Mouse (Mus musculus) thymus, adult 2 months (tissue): ENCODE data around the gene Fcgr1.

Experiments used
- CTCF ChIP-seq: fragments of 200-500 bp; IDR thresholded peaks from 2 replicates; pipeline ENCODE4 v1.5.1; 2012; ENCODE audit warnings: mild to moderate bottlenecking, control low read depth, low read length, moderate library complexity, borderline replicate concordance; ENCODE audit not compliant: control insufficient read depth, poor library complexity, insufficient read depth; ENCODE audit errors: extremely low read depth
- POLR2A ChIP-seq: fragments of 200-500 bp; IDR thresholded peaks from 2 replicates; pipeline ENCODE4 v1.6.1; 2012; ENCODE audit warnings: mild to moderate bottlenecking, low read length, control low read depth, moderate library complexity; ENCODE audit not compliant: control insufficient read depth, poor library complexity, insufficient read depth; ENCODE audit errors: extremely low read depth

DNA sequence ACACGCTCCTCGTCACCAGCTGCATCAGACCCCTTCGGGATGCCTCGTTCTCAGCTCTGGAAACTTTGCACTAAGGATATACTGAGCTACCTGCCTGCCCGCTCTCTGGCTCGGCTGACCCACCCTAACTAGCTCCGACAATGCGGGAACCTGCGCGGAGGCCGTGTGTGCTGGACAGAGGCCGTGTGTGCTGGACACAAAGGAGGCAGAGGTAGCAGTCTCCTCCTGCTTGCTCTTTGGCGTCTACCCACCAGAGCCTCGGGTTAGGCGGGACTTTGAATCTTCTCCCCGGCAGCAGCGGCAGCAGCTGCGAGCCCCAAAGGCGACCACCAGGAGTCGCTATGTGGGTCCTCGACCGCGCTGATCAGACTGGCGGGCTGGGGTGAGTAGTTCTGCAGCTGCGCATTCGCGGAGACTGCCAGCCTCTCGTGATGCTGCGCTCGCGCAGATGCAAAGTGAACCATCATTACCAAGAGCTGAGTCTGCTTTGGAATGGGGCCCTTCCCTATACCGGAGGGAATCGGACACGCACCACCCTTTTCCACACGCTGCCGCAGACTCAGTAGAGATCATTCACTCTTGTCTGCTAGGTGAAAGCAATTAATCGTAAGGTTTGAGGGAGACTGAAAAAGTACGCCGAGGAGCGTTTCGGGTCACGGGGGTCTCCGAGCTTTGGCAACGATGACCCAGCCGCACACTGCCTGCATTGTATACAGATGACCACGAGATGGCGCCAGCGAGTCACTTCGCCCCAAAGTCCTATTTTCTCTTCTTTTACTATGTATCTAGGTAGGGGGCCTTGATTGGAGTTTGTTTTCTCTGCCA, 15.8 kb downstream of the Fcgr1 start:
- TF ChIP-seq CTCF (peak; percentile 84), POLR2A (peak; percentile 61; the same call in 1 of the 2 replicates)
